Mouse (Mus musculus) small intestine, adult 2 months (tissue): ENCODE data around the gene Pitpnm1. TPM values are rescaled to one million over a fixed set of nuclear protein-coding genes. Genes with fewer than 3 reads are reported as not detected.
A peak's percentile ranks its signal among the peaks of the same experiment; 100 is the strongest.

Experiments used
- H3K27ac ChIP-seq: fragments of 200-500 bp; 2 replicates; pipeline ENCODE4 v1.5.1; 2012; ENCODE audit warnings: low read depth, low read length, control low read depth, inconsistent platforms; ENCODE audit not compliant: insufficient read depth
- H3K27me3 ChIP-seq: fragments of 200-500 bp; 2 replicates; pipeline ENCODE4 v1.6.1; 2012; ENCODE audit warnings: mild to moderate bottlenecking, moderate library complexity, low read length, inconsistent platforms; ENCODE audit not compliant: control insufficient read depth, insufficient read depth
- H3K36me3 ChIP-seq: fragments of 200-500 bp; 2 replicates; pipeline ENCODE4 v1.6.1; 2012; ENCODE audit warnings: mild to moderate bottlenecking, low read length, control low read depth, inconsistent platforms; ENCODE audit not compliant: control insufficient read depth, insufficient read depth
- H3K4me1 ChIP-seq: fragments of 200-500 bp; 2 replicates; pipeline ENCODE4 v1.6.1; 2012; ENCODE audit warnings: low read length, inconsistent platforms, mixed read lengths; ENCODE audit not compliant: control insufficient read depth, insufficient read depth, insufficient read length
- H3K4me3 ChIP-seq: fragments of 200-500 bp; 2 replicates; pipeline ENCODE4 v1.5.1; 2012; ENCODE audit warnings: low read depth, mild to moderate bottlenecking, control low read depth, inconsistent platforms, low read length, moderate library complexity
- CTCF ChIP-seq: fragments of 200-500 bp; IDR thresholded peaks from 2 replicates; pipeline ENCODE4 v1.5.1; 2012; ENCODE audit warnings: low read depth, mild to moderate bottlenecking, control low read depth, inconsistent platforms, low read length, moderate library complexity, mixed read lengths; ENCODE audit not compliant: insufficient replicate concordance, insufficient read length; ENCODE audit errors: extremely low read depth
- POLR2A ChIP-seq: fragments of 200-500 bp; IDR thresholded peaks from 2 replicates; pipeline ENCODE4 v1.6.1; 2012; ENCODE audit warnings: low read depth, mild to moderate bottlenecking, control low read depth, inconsistent platforms, low read length, moderate library complexity
- WGBS: fragments of 180-500 bp; shearing (Covaris S2); methylation state at CpG from one replicate; pipeline ENCODE4 v1.1.7; 2018; 5-methylcytosine and 5-hydroxymethylcytosine counted together
- polyA plus RNA-seq: library from polyadenylated mRNA; depleted of rRNA; stranded (reverse); fragments of >200 nt; gene quantifications from 2 replicates; pipeline ENCODE4 v1.2.3, GENCODE M21; 2012

Gene Pitpnm1
- polyA plus RNA-seq, 1 experiment = 197 TPM

- no peaks in the 10 kb centered on the region for H3K27me3 ChIP-seq
- 80% methylated on average over 6 of the region's 6 CpGs for WGBS
- no peak for TF ChIP-seq POLR2A
- no peak for TF ChIP-seq CTCF
- H3K4me1 ChIP-seq = no peaks in the 10 kb centered on the region; the same call in 1 of the 2 replicates
- no peak overlapping the region for H3K27ac ChIP-seq
- no peak overlapping the region for H3K4me3 ChIP-seq
- H3K36me3 ChIP-seq = no peaks in the 10 kb centered on the region
Measured at GRCm38 (mm10) chr19:4140147-4140546, 40.3 kb downstream of the Pitpnm1 start.

- Histone ChIP-seq H3K4me3 (no peak overlapping the region), H3K36me3 (no peaks in the 10 kb centered on the region), H3K27me3 (no peaks in the 10 kb centered on the region), H3K27ac (no peak overlapping the region), H3K4me1 (no peaks in the 10 kb centered on the region; the same call in 1 of the 2 replicates)
- TF ChIP-seq CTCF (no peak), POLR2A (no peak)
- WGBS = 85% methylated on average over 18 of the region's 18 CpGs
Measured at GRCm38 (mm10) chr19:4142416-4143173, 42.8 kb downstream of the Pitpnm1 start.

GRCm38 (mm10) chr19:4143759-4144268 lies 44.0 kb downstream of the Pitpnm1 start, which contains the start of gene Cabp4:
Gene Cabp4 (minus strand): TSS chr19:4144033.
- H3K27me3 ChIP-seq = no peaks in the 10 kb centered on the region
- TF ChIP-seq CTCF (no peak), POLR2A (no peak)
- no peaks in the 10 kb centered on the region for H3K36me3 ChIP-seq
- 0 out of 2 replicates have a peak within 1 kb of the TSS, but pooled peaks have one; percentile 4 for H3K4me3 ChIP-seq
- H3K27ac ChIP-seq = peak within 1 kb of the TSS; percentile 1; the same call in 1 of the 2 replicates
- no peaks in the 10 kb centered on the region; the same call in 1 of the 2 replicates for H3K4me1 ChIP-seq
- WGBS = 80% methylated on average over 7 of the region's 7 CpGs

GRCm38 (mm10) chr19:4144550-4145498 lies 45.0 kb downstream of the Pitpnm1 start:
- 73% methylated on average over 16 of the region's 16 CpGs for WGBS
- Histone ChIP-seq H3K4me1 (peaks cover 5% of the 10 kb centered on the region), H3K4me3 (no peak overlapping the region), H3K27ac (peak overlapping the region; percentile 1; the same call in 1 of the 2 replicates), H3K27me3 (no peaks in the 10 kb centered on the region), H3K36me3 (peaks cover under 1% of the 10 kb centered on the region)
- no peak for TF ChIP-seq POLR2A

GRCm38 (mm10) chr19:4145936-4146335 lies 46.1 kb downstream of the Pitpnm1 start:
- Histone ChIP-seq H3K27me3 (no peaks in the 10 kb centered on the region), H3K27ac (no peak overlapping the region), H3K4me3 (no peak overlapping the region), H3K36me3 (peaks cover 12% of the 10 kb centered on the region), H3K4me1 (peaks cover 12% of the 10 kb centered on the region)
- WGBS = 94% methylated on average over 5 of the region's 5 CpGs
- TF ChIP-seq POLR2A = no peak
- no peak for TF ChIP-seq CTCF

GRCm38 (mm10) chr19:4146366-4147021 lies 46.7 kb downstream of the Pitpnm1 start:
- Histone ChIP-seq H3K27ac (peak overlapping the region; percentile 2; the same call in 1 of the 2 replicates), H3K4me1 (peaks cover 12% of the 10 kb centered on the region)
- WGBS = 86% methylated on average over 12 of the region's 12 CpGs

More at GRCm38 (mm10) chr19:4146366-4147021, 46.7 kb downstream of the Pitpnm1 start:
- Histone ChIP-seq H3K36me3 (peaks cover 18% of the 10 kb centered on the region), H3K27me3 (no peaks in the 10 kb centered on the region), H3K4me3 (no peak overlapping the region)
- TF ChIP-seq POLR2A = no peak
- TF ChIP-seq CTCF = no peak
